Mouse (Mus musculus): ENCODE measurements around the gene Sycp1. TPM values are rescaled to one million over a fixed set of nuclear protein-coding genes. Genes with fewer than 3 reads are reported as not detected.

Sycp1 gene
- not detected in 2 replicates for polyA plus RNA-seq (2015; fragmentation: Nextera tagmentation; extraction: Ambion mirVana)

- Histone ChIP-seq H3K9ac (no peak within 1 kb of the TSS), H3K4me3 (replicated peaks) (no peak within 1 kb of the TSS)
These were observed at the start of gene Sycp1 for GRCm38 (mm10) chr3:102935451-102936354. Gene Sycp1 (minus strand): TSS chr3:102936100.

GRCm38 (mm10) chr3:102980349-102980736 lies 44.4 kb upstream of the Sycp1 start:
- Histone ChIP-seq H3K4me2 (replicated peaks) (peak overlapping the region; percentile 34; the same call in 1 of the 2 replicates), H3K9me3 (no peaks in the 10 kb centered on the region), H3K27ac (no peak overlapping the region), H3K4me1 (replicated peaks) (0 out of 2 replicates have a peak, but pooled peaks cover 3% of the 10 kb centered on the region), H3K4me3 (replicated peaks) (no peak overlapping the region), H3K36me3 (no peaks in the 10 kb centered on the region), H3K9ac (no peak overlapping the region), H3K27me3 (replicated peaks) (no peaks in the 10 kb centered on the region)
- 31% methylated on average over 3 of the region's 3 CpGs for WGBS
- ATAC-seq, result no peak

More at GRCm38 (mm10) chr3:102935451-102936354, at the start of gene Sycp1:
- no peak for ATAC-seq
- H3K27ac ChIP-seq, result no peak within 1 kb of the TSS
- no peaks in the 10 kb centered on the region for H3K27me3 ChIP-seq (replicated peaks)
- no peak within 1 kb of the TSS for H3K4me2 ChIP-seq (replicated peaks)
- H3K36me3 ChIP-seq, result no peaks in the 10 kb centered on the region
- no peaks in the 10 kb centered on the region for H3K4me1 ChIP-seq (replicated peaks)
- no peaks in the 10 kb centered on the region for H3K9me3 ChIP-seq
- 92% methylated on average over 78 of the region's 78 CpGs for WGBS

GRCm38 (mm10) chr3:102979550-102980348 lies 43.8 kb upstream of the Sycp1 start:
- no peak overlapping the region for H3K27ac ChIP-seq
- H3K4me1 ChIP-seq (replicated peaks), result 0 out of 2 replicates have a peak, but pooled peaks cover 3% of the 10 kb centered on the region
- no peaks in the 10 kb centered on the region for H3K36me3 ChIP-seq
- peak overlapping the region; percentile 34; the same call in 1 of the 2 replicates for H3K4me2 ChIP-seq (replicated peaks)
- WGBS, result 25% methylated on average over 10 of the region's 10 CpGs
- H3K4me3 ChIP-seq (replicated peaks), result no peak overlapping the region
- no peaks in the 10 kb centered on the region for H3K9me3 ChIP-seq
- H3K27me3 ChIP-seq (replicated peaks), result no peaks in the 10 kb centered on the region
- no peak for ATAC-seq
- H3K9ac ChIP-seq, result no peak overlapping the region

GRCm38 (mm10) chr3:102976906-102977305 lies 41.0 kb upstream of the Sycp1 start:
- Histone ChIP-seq H3K9ac (no peak overlapping the region), H3K4me3 (replicated peaks) (no peak overlapping the region), H3K9me3 (no peaks in the 10 kb centered on the region), H3K4me1 (replicated peaks) (0 out of 2 replicates have a peak, but pooled peaks cover 3% of the 10 kb centered on the region), H3K27me3 (replicated peaks) (no peaks in the 10 kb centered on the region), H3K36me3 (no peaks in the 10 kb centered on the region), H3K27ac (no peak overlapping the region), H3K4me2 (replicated peaks) (no peak overlapping the region)
- ATAC-seq, result peak; percentile 67
- 69% methylated on average over 4 of the region's 4 CpGs for WGBS

- no peak overlapping the region for H3K9ac ChIP-seq
- WGBS, result 59% methylated on average over 3 of the region's 3 CpGs
These were observed 34.6 kb upstream of the Sycp1 start for GRCm38 (mm10) chr3:102970508-102970907.

GRCm38 (mm10) chr3:102970067-102970466 lies 34.2 kb upstream of the Sycp1 start:
- Histone ChIP-seq H3K4me3 (replicated peaks) (no peak overlapping the region), H3K4me2 (replicated peaks) (no peak overlapping the region), H3K9ac (no peak overlapping the region), H3K27me3 (replicated peaks) (no peaks in the 10 kb centered on the region), H3K4me1 (replicated peaks) (no peaks in the 10 kb centered on the region; the same call in 1 of the 2 replicates), H3K36me3 (no peaks in the 10 kb centered on the region), H3K9me3 (no peaks in the 10 kb centered on the region), H3K27ac (no peak overlapping the region)
- WGBS, result 63% methylated on average over 9 of the region's 9 CpGs
- no peak; the same call in 1 of the 2 replicates for ATAC-seq

More at GRCm38 (mm10) chr3:102970508-102970907, 34.6 kb upstream of the Sycp1 start:
- no peak for ATAC-seq
- H3K4me1 ChIP-seq (replicated peaks), result no peaks in the 10 kb centered on the region; the same call in 1 of the 2 replicates
- no peaks in the 10 kb centered on the region for H3K27me3 ChIP-seq (replicated peaks)
- H3K27ac ChIP-seq, result no peak overlapping the region
- no peaks in the 10 kb centered on the region for H3K36me3 ChIP-seq
- H3K4me2 ChIP-seq (replicated peaks), result no peak overlapping the region
- no peak overlapping the region for H3K4me3 ChIP-seq (replicated peaks)
- H3K9me3 ChIP-seq, result no peaks in the 10 kb centered on the region

GRCm38 (mm10) chr3:102964033-102964432 lies 28.1 kb upstream of the Sycp1 start, which contains the start of gene Nr1h5:
Gene Nr1h5 (minus strand): TSS chr3:102964133.
- no peak within 1 kb of the TSS for H3K4me2 ChIP-seq (replicated peaks)
- H3K4me3 ChIP-seq (replicated peaks), result no peak within 1 kb of the TSS
- no peak for ATAC-seq
- H3K27ac ChIP-seq, result no peak within 1 kb of the TSS
- H3K27me3 ChIP-seq (replicated peaks), result no peaks in the 10 kb centered on the region
- WGBS, result 11% methylated on average over 3 of the region's 3 CpGs
- no peaks in the 10 kb centered on the region for H3K36me3 ChIP-seq
- H3K4me1 ChIP-seq (replicated peaks), result no peaks in the 10 kb centered on the region
- no peak within 1 kb of the TSS for H3K9ac ChIP-seq
- H3K9me3 ChIP-seq, result no peaks in the 10 kb centered on the region

DNA sequence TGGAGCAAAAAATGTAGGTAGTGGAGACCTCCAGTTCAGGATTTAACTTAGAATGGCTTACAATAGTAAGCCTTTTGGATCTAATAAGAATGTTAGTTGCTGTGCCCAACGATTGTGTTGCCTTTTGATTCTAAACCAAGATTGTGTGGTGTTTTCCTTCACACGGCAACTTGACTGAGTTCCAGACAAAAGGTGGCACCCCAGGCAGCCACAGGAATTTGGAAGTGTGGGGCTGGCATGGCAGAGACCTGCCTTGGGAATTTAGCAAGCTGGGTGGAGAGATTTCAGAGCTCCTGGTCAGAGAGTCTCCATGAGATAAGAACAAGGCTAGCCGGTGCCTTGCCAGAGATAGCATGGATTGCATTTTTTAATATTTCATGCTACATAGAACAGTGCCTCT lies 19.7 kb upstream of the Sycp1 start:
- ATAC-seq, result no peak
- no peak overlapping the region for H3K27ac ChIP-seq
- H3K27me3 ChIP-seq (replicated peaks), result no peaks in the 10 kb centered on the region
- no peak overlapping the region for H3K4me3 ChIP-seq (replicated peaks)
- 70% methylated on average over 3 of the region's 3 CpGs for WGBS
- H3K36me3 ChIP-seq, result no peaks in the 10 kb centered on the region
- H3K4me2 ChIP-seq (replicated peaks), result no peak overlapping the region
- H3K4me1 ChIP-seq (replicated peaks), result no peaks in the 10 kb centered on the region
- no peak overlapping the region for H3K9ac ChIP-seq
- no peaks in the 10 kb centered on the region for H3K9me3 ChIP-seq

GRCm38 (mm10) chr3:102955143-102955542 lies 19.2 kb upstream of the Sycp1 start:
- no peaks in the 10 kb centered on the region for H3K9me3 ChIP-seq
- H3K36me3 ChIP-seq, result no peaks in the 10 kb centered on the region
- no peak overlapping the region for H3K9ac ChIP-seq
- H3K4me3 ChIP-seq (replicated peaks), result no peak overlapping the region
- H3K4me1 ChIP-seq (replicated peaks), result no peaks in the 10 kb centered on the region
- 93% methylated on average over 3 of the region's 3 CpGs for WGBS
- H3K4me2 ChIP-seq (replicated peaks), result no peak overlapping the region
- no peaks in the 10 kb centered on the region for H3K27me3 ChIP-seq (replicated peaks)
- H3K27ac ChIP-seq, result no peak overlapping the region
- no peak for ATAC-seq

DNA sequence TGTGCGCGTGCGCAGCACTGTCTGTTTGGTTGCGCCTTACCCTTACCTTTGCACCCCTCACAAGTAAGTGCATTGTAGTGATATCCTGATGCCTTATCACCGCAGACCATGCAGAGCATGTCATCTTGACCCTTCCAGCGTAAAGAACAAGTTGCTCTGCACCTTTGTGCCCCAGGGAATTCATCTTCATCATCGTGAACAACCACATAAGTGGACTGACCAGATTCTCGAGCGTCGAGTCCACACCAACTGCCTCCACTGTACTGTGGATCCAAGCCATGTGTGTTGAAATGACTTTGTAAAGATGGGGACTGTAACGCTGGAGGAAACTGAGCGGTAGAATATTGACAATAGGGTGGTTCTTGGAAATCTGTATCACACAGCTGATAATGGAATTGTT lies 18.6 kb upstream of the Sycp1 start:
- Histone ChIP-seq H3K27me3 (replicated peaks) (no peaks in the 10 kb centered on the region), H3K4me1 (replicated peaks) (no peaks in the 10 kb centered on the region), H3K9ac (no peak overlapping the region), H3K4me3 (replicated peaks) (no peak overlapping the region), H3K27ac (no peak overlapping the region), H3K4me2 (replicated peaks) (no peak overlapping the region), H3K9me3 (no peaks in the 10 kb centered on the region), H3K36me3 (no peaks in the 10 kb centered on the region)
- 91% methylated on average over 12 of the region's 12 CpGs for WGBS
- no peak for ATAC-seq

DNA sequence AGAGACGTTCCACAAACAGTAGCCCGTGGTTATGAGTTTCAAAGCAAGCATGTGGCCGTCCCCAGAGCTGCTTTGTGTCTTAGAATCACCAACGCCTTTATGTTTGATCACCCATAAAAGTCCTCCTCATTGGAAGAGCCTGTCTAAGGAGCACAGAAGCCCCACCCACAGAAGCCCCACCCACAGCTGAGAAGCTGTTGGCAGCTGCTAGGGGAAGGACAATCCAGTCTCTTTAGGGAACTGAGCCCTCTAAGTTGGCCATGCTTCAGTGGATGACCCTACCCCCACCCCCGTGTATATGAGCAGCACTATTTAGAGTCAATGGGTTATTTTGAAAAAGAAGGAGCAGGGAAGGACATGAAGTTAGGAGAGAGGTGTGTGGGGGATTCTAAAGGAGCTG lies 11.0 kb upstream of the Sycp1 start:
- Histone ChIP-seq H3K36me3 (no peaks in the 10 kb centered on the region), H3K4me3 (replicated peaks) (no peak overlapping the region), H3K27ac (no peak overlapping the region), H3K27me3 (replicated peaks) (no peaks in the 10 kb centered on the region), H3K4me2 (replicated peaks) (no peak overlapping the region), H3K9ac (no peak overlapping the region), H3K9me3 (no peaks in the 10 kb centered on the region), H3K4me1 (replicated peaks) (no peaks in the 10 kb centered on the region)
- 59% methylated on average over 5 of the region's 5 CpGs for WGBS
- no peak for ATAC-seq

DNA sequence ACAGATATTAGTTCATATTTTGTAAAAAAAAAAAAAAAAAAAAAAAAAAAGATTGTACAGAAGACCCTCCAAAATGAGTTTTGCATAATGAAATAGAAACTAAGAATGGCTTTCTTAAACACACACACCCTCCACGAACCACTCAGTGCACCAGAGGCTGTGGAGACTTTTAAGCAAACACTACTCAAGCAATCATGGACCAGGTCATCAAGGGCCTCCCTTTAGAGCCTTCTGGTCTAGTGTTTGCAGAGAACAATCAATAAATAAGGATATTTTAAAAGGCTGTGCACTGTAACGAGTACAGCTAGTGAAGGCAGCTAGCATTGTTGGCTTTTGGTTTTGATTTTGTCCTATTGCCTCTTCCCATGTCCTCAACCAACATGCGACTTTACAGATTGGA lies 10.4 kb upstream of the Sycp1 start:
- Histone ChIP-seq H3K4me1 (replicated peaks) (no peaks in the 10 kb centered on the region), H3K9me3 (no peaks in the 10 kb centered on the region), H3K27me3 (replicated peaks) (no peaks in the 10 kb centered on the region), H3K36me3 (no peaks in the 10 kb centered on the region), H3K4me3 (replicated peaks) (no peak overlapping the region), H3K9ac (no peak overlapping the region), H3K27ac (no peak overlapping the region), H3K4me2 (replicated peaks) (no peak overlapping the region)
- ATAC-seq, result no peak
- WGBS, result 68% methylated on average over 3 of the region's 3 CpGs

Measured in intestine, embryonic 15.5 days (tissue).